Mouse (Mus musculus): ENCODE measurements around the gene Kif26b. TPM values are rescaled to one million over a fixed set of nuclear protein-coding genes. Genes with fewer than 3 reads are reported as not detected.

Gene Kif26b
- polyA plus RNA-seq, 1 experiment from 2014 or later: 23.7 TPM

DNA sequence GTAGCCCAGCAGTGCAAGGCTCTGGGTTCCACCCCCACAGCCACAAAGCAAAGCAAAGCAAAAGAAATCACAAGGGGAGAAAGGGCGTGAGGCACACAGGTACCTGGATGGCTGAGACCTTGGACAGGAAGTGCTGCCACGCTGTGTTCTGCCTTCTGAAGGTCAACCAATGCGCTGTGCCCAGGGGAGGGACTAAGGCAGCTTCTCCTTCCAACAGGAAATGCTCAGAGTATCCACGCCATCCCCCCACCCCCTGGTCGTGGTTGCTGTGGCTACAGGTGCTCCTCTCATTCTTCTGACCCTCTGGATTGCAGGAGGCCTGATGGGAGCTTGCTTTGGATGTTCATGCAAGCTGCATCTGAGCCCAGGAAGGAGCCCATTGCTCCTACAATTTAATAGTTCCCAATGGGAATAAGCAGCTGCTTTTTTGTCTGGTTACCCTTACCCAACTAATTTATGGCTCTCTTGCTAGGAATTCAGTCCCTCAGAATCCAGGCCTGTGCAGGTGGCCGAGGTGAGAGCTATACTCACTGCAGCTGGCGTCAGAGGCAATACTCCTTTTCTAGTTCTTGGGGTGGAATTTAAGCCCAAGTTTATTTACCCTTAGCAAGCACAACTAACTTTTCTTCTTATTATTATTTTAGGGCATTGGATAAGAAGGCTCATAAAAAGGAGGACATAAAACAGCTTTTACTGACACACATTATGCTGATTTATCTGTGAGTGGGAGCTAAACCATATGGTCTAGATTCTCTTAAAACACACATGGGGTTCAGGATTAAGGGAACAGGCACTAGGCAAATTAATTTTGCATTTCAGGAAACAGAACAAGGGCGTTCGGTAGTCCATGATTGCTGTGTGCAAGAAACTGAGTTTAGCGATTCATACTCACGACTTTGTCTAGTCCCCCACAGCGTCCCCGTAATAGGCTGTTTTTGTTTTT lies 61.6 kb downstream of the Kif26b start:
- H3K36me3 ChIP-seq (ENCODE audit: control insufficient read depth, insufficient read depth, low read length): no peaks in the 10 kb centered on the region
- no peaks in the 10 kb centered on the region for H3K27me3 ChIP-seq (ENCODE audit: control insufficient read depth, insufficient read depth, low read length)
- no peaks in the 10 kb centered on the region for H3K9me3 ChIP-seq (ENCODE audit: control insufficient read depth, low read length)
- H3K4me1 ChIP-seq (ENCODE audit: control insufficient read depth, insufficient read depth, low read length): peaks cover 31% of the 10 kb centered on the region
- peak overlapping the region; percentile 74 for H3K27ac ChIP-seq (replicated peaks; ENCODE audit: low read depth, low read length)
- no peak overlapping the region for H3K9ac ChIP-seq (ENCODE audit: low read length)
- peak overlapping the region; percentile 7; the same call in 1 of the 2 replicates for H3K4me2 ChIP-seq (ENCODE audit: low read depth, severe bottlenecking)
- ATAC-seq (ENCODE audit: insufficient number of reproducible peaks, low FRiP score, low TSS enrichment, low read depth): peak; percentile 83
- no peak overlapping the region for H3K4me3 ChIP-seq (ENCODE audit: low read depth, low read length)
- DNase-seq (ENCODE audit: low spot score): peak; percentile 69
- 32% methylated on average over 13 of the region's 13 CpGs for WGBS

GRCm38 (mm10) chr1:178597113-178597512 lies 68.2 kb downstream of the Kif26b start:
- H3K27me3 ChIP-seq (ENCODE audit: control insufficient read depth, insufficient read depth, low read length): no peaks in the 10 kb centered on the region
- no peaks in the 10 kb centered on the region for H3K9me3 ChIP-seq (ENCODE audit: control insufficient read depth, low read length)
- no peaks in the 10 kb centered on the region for H3K36me3 ChIP-seq (ENCODE audit: control insufficient read depth, insufficient read depth, low read length)
- 93% methylated on average over 3 of the region's 3 CpGs for WGBS
- 0 out of 2 replicates have a peak, but pooled peaks cover 3% of the 10 kb centered on the region for H3K4me1 ChIP-seq (ENCODE audit: control insufficient read depth, insufficient read depth, low read length)
- no peak overlapping the region for H3K4me2 ChIP-seq (ENCODE audit: low read depth, severe bottlenecking)
- no peak overlapping the region for H3K27ac ChIP-seq (replicated peaks; ENCODE audit: low read depth, low read length)
- no peak overlapping the region for H3K4me3 ChIP-seq (ENCODE audit: low read depth, low read length)
- DNase-seq (ENCODE audit: low spot score) (no peak), ATAC-seq (ENCODE audit: insufficient number of reproducible peaks, low FRiP score, low TSS enrichment, low read depth) (no peak)
- H3K9ac ChIP-seq (ENCODE audit: low read length): no peak overlapping the region

DNA sequence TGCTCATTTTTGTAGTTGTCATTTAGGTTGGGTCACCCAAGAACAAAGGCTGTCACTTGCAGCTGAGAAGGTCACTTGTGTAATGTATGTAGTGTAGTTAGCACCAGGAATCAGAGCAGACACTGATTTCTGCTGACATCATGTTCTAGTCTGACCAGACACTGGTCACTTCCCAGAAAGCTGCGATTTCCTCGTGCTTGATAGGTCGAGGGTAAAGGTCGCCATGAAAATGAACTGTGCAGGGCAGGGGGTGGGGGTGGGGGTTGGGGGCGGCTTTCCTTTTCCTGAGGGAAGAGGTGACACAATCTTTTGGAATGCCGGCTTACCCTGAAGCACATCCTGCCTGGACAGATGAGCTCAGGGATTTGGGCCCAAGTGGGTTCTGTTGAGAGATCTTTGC lies 68.8 kb downstream of the Kif26b start:
- ATAC-seq (ENCODE audit: insufficient number of reproducible peaks, low FRiP score, low TSS enrichment, low read depth) (no peak), DNase-seq (ENCODE audit: low spot score) (no peak)
- Histone ChIP-seq H3K36me3 (ENCODE audit: control insufficient read depth, insufficient read depth, low read length) (no peaks in the 10 kb centered on the region), H3K4me1 (ENCODE audit: control insufficient read depth, insufficient read depth, low read length) (0 out of 2 replicates have a peak, but pooled peaks cover 3% of the 10 kb centered on the region), H3K4me2 (ENCODE audit: low read depth, severe bottlenecking) (no peak overlapping the region), H3K27ac (replicated peaks; ENCODE audit: low read depth, low read length) (no peak overlapping the region), H3K4me3 (ENCODE audit: low read depth, low read length) (no peak overlapping the region), H3K9ac (ENCODE audit: low read length) (no peak overlapping the region), H3K27me3 (ENCODE audit: control insufficient read depth, insufficient read depth, low read length) (no peaks in the 10 kb centered on the region), H3K9me3 (ENCODE audit: control insufficient read depth, low read length) (no peaks in the 10 kb centered on the region)
- WGBS: 73% methylated on average over 6 of the region's 6 CpGs

DNA sequence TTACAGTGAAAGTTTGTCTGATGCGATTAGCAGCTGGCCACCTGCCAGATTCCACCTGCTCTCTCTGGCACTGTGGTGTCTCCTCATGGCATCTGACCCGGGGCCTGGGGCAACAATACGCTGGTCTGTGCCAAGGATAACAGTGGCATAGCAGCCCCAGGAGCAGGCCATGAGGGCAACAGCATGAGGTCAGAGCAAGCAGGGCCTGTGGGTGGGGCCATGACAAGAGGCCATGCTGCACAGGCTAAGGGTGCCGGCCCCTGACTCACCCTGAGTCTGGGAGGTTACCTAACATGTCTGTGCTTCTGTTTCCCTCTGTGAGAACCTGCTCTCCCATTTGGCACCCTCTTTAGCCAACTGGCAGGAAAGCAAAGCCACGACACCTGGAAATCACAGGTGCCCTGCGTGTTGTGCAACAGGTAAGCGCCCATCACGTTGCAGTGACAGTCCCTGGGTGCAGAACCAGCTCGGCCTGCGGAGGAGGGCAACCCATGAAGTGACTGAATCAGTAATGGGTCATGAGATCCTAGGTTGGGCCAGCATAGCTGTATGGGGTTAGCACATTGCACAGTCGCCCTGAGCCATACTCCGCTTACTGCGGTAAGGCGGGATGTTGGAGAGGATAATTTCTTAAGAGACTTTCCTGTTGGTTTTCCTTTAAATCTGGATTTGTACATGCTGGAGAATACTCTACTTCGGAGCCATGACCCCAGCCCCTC lies 72.1 kb downstream of the Kif26b start:
- no peaks in the 10 kb centered on the region for H3K9me3 ChIP-seq (ENCODE audit: control insufficient read depth, low read length)
- no peak overlapping the region for H3K4me3 ChIP-seq (ENCODE audit: low read depth, low read length)
- no peak overlapping the region for H3K4me2 ChIP-seq (ENCODE audit: low read depth, severe bottlenecking)
- ATAC-seq (ENCODE audit: insufficient number of reproducible peaks, low FRiP score, low TSS enrichment, low read depth) (no peak), DNase-seq (ENCODE audit: low spot score) (no peak)
- no peaks in the 10 kb centered on the region for H3K27me3 ChIP-seq (ENCODE audit: control insufficient read depth, insufficient read depth, low read length)
- no peaks in the 10 kb centered on the region for H3K4me1 ChIP-seq (ENCODE audit: control insufficient read depth, insufficient read depth, low read length)
- H3K27ac ChIP-seq (replicated peaks; ENCODE audit: low read depth, low read length): no peak overlapping the region
- H3K9ac ChIP-seq (ENCODE audit: low read length): no peak overlapping the region
- H3K36me3 ChIP-seq (ENCODE audit: control insufficient read depth, insufficient read depth, low read length): no peaks in the 10 kb centered on the region
- WGBS: 83% methylated on average over 15 of the region's 15 CpGs

- no peaks in the 10 kb centered on the region for H3K27me3 ChIP-seq (ENCODE audit: control insufficient read depth, insufficient read depth, low read length)
- no peak overlapping the region for H3K9ac ChIP-seq (ENCODE audit: low read length)
- ATAC-seq (ENCODE audit: insufficient number of reproducible peaks, low FRiP score, low TSS enrichment, low read depth) (no peak), DNase-seq (ENCODE audit: low spot score) (no peak)
- no peaks in the 10 kb centered on the region for H3K9me3 ChIP-seq (ENCODE audit: control insufficient read depth, low read length)
- no peak overlapping the region for H3K4me3 ChIP-seq (ENCODE audit: low read depth, low read length)
- H3K27ac ChIP-seq (replicated peaks; ENCODE audit: low read depth, low read length): no peak overlapping the region
- 80% methylated on average over 8 of the region's 8 CpGs for WGBS
- no peak overlapping the region for H3K4me2 ChIP-seq (ENCODE audit: low read depth, severe bottlenecking)
- no peaks in the 10 kb centered on the region for H3K36me3 ChIP-seq (ENCODE audit: control insufficient read depth, insufficient read depth, low read length)
- H3K4me1 ChIP-seq (ENCODE audit: control insufficient read depth, insufficient read depth, low read length): 0 out of 2 replicates have a peak, but pooled peaks cover 9% of the 10 kb centered on the region
These were observed 80.3 kb downstream of the Kif26b start for GRCm38 (mm10) chr1:178609151-178609775.

DNA sequence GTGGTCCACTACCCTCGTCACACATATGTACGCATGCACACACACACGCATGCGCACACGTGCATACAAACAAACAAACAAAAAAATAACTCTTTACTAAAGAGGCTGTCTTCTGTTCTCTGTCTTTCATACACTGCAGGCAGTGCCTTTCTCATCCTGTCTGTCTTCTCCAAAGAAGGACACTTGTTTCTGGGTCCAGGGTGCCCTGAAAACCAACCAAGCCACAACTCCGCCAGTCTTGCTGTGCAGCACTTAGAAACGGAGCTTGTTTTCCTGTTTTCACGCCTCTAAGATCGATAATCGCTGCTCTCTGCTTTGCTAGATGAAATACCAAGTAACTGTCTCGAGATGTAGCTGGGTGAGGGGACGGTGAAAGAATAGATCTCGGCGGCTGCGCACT lies 82.6 kb downstream of the Kif26b start:
- ATAC-seq (ENCODE audit: insufficient number of reproducible peaks, low FRiP score, low TSS enrichment, low read depth) (no peak), DNase-seq (ENCODE audit: low spot score) (no peak)
- no peaks in the 10 kb centered on the region for H3K27me3 ChIP-seq (ENCODE audit: control insufficient read depth, insufficient read depth, low read length)
- H3K36me3 ChIP-seq (ENCODE audit: control insufficient read depth, insufficient read depth, low read length): no peaks in the 10 kb centered on the region
- H3K4me3 ChIP-seq (ENCODE audit: low read depth, low read length): no peak overlapping the region
- H3K27ac ChIP-seq (replicated peaks; ENCODE audit: low read depth, low read length): no peak overlapping the region; the same call in 1 of the 2 replicates
- no peaks in the 10 kb centered on the region for H3K9me3 ChIP-seq (ENCODE audit: control insufficient read depth, low read length)
- 0 out of 2 replicates have a peak overlapping the region, but pooled peaks have one; percentile 9 for H3K9ac ChIP-seq (ENCODE audit: low read length)
- 87% methylated on average over 15 of the region's 15 CpGs for WGBS
- 0 out of 2 replicates have a peak, but pooled peaks cover 9% of the 10 kb centered on the region for H3K4me1 ChIP-seq (ENCODE audit: control insufficient read depth, insufficient read depth, low read length)
- H3K4me2 ChIP-seq (ENCODE audit: low read depth, severe bottlenecking): no peak overlapping the region

- Histone ChIP-seq H3K27ac (replicated peaks; ENCODE audit: low read depth, low read length) (no peak overlapping the region), H3K36me3 (ENCODE audit: control insufficient read depth, insufficient read depth, low read length) (no peaks in the 10 kb centered on the region), H3K9me3 (ENCODE audit: control insufficient read depth, low read length) (no peaks in the 10 kb centered on the region), H3K27me3 (ENCODE audit: control insufficient read depth, insufficient read depth, low read length) (no peaks in the 10 kb centered on the region), H3K4me2 (ENCODE audit: low read depth, severe bottlenecking) (no peak overlapping the region), H3K4me1 (ENCODE audit: control insufficient read depth, insufficient read depth, low read length) (peaks cover 25% of the 10 kb centered on the region), H3K4me3 (ENCODE audit: low read depth, low read length) (no peak overlapping the region), H3K9ac (ENCODE audit: low read length) (no peak overlapping the region)
- WGBS: 91% methylated on average over 2 of the region's 2 CpGs
- no peak for ATAC-seq (ENCODE audit: insufficient number of reproducible peaks, low FRiP score, low TSS enrichment, low read depth)
- no peak for DNase-seq (ENCODE audit: low spot score)
These were observed 92.4 kb downstream of the Kif26b start for GRCm38 (mm10) chr1:178621301-178621700.

- no peak overlapping the region for H3K4me3 ChIP-seq (ENCODE audit: low read depth, low read length)
- DNase-seq (ENCODE audit: low spot score): peak; percentile 47
- 0 out of 2 replicates have a peak, but pooled peaks have one; percentile 26 for ATAC-seq (ENCODE audit: insufficient number of reproducible peaks, low FRiP score, low TSS enrichment, low read depth)
- no peak overlapping the region for H3K9ac ChIP-seq (ENCODE audit: low read length)
- H3K4me1 ChIP-seq (ENCODE audit: control insufficient read depth, insufficient read depth, low read length): peaks cover 17% of the 10 kb centered on the region
- no peaks in the 10 kb centered on the region for H3K27me3 ChIP-seq (ENCODE audit: control insufficient read depth, insufficient read depth, low read length)
- no peak overlapping the region for H3K4me2 ChIP-seq (ENCODE audit: low read depth, severe bottlenecking)
- 45% methylated on average over 9 of the region's 9 CpGs for WGBS
- peak overlapping the region; percentile 64; the same call in 1 of the 2 replicates for H3K27ac ChIP-seq (replicated peaks; ENCODE audit: low read depth, low read length)
- H3K36me3 ChIP-seq (ENCODE audit: control insufficient read depth, insufficient read depth, low read length): no peaks in the 10 kb centered on the region
- H3K9me3 ChIP-seq (ENCODE audit: control insufficient read depth, low read length): no peaks in the 10 kb centered on the region
These were observed 95.0 kb downstream of the Kif26b start for GRCm38 (mm10) chr1:178623889-178624288.

Data from limb, embryonic 11.5 days (tissue).